Mouse (Mus musculus): ENCODE results near the gene Slc7a6os.
"Not testable (repeated sequence)": the region's sequence is repeated elsewhere in the genome, so short reads cannot be mapped to it uniquely, and the experiment has no call there.

DNA sequence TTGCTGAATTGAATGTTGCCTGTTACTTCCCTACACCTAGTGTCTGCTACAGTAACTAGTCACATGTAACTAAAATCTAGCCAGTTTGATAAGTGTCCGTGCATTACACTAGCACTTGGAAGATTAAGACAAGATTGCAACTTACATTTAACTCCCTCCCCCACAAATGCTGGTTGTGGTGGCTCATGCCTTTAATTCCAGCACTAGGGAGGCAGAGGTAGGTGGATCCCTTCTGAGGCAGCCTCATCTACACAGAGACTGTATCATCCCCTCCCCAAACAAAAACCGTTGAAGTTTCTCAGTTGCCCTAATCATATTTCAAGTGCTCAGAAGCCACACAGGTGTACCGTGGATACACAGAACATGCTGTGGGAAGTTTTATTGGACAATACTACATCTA lies 11.1 kb downstream of the Slc7a6os start:
- not testable (repeated sequence) for TF ChIP-seq MAX (IDR thresholded peaks at IDR 0.05; ENCODE audit: low read length); TBP (conservative IDR thresholded peaks at IDR 0.05; ENCODE audit: low read depth, low read length); MAZ (IDR thresholded peaks at IDR 0.05; ENCODE audit: low read depth, low read length); SMC3 (IDR thresholded peaks at IDR 0.05; ENCODE audit: low read depth, low read length); JUN (IDR thresholded peaks at IDR 0.05; ENCODE audit: insufficient read depth, low read depth, low read length); JUND (conservative IDR thresholded peaks at IDR 0.05; ENCODE audit: low read depth, low read length); E2F4 (IDR thresholded peaks at IDR 0.05; ENCODE audit: insufficient replicate concordance, low read depth, low read length); USF1 (IDR thresholded peaks at IDR 0.05; ENCODE audit: low read depth, low read length); ELF1 (IDR thresholded peaks at IDR 0.05; ENCODE audit: low read depth, low read length); CTCF (conservative IDR thresholded peaks at IDR 0.05 in 1 of 2, IDR thresholded peaks at IDR 0.05 in 1 of 2; ENCODE audit: low read depth in 2 of 2, low read length in 2 of 2); GABPA (IDR thresholded peaks at IDR 0.05; ENCODE audit: insufficient replicate concordance, low read depth, low read length); MAFK (IDR thresholded peaks at IDR 0.05; ENCODE audit: insufficient replicate concordance, low read length); RCOR1 (conservative IDR thresholded peaks at IDR 0.05; ENCODE audit: low read depth, low read length)
- 0 out of 2 replicates have a peak, but pooled peaks have one; percentile 15 for TF ChIP-seq POLR2A (IDR thresholded peaks at IDR 0.05; ENCODE audit: low read depth, low read length)

Measured in CH12.LX (cell line).